9 mouse cellular contexts compared by ENCODE assay signal in genomic region chr10:12996736-12997477, GRCm38 (mm10). TPM values are rescaled to one million over a fixed set of nuclear protein-coding genes. Genes with fewer than 3 reads are reported as not detected.
A peak's percentile ranks its signal among the peaks of the same experiment; 100 is the strongest.
DNase-seq lines count a peak whose midpoint lies in the region; ATAC-seq and TF ChIP-seq lines count a peak whose summit lies in the region.
"Had no signal": no experiment of that assay in that cellular context is flagged by ENCODE, and none has a peak within 500 bp of the region (broad histone marks: within the 10 kb centered on the region; RNA-seq: fewer than 3 reads in every experiment).

No protein-coding gene starts in this region.

- peaks cover 44% of the 10 kb centered on the region for H3K4me1 ChIP-seq in G1E (ENCODE audit: insufficient read depth, low read depth, low read length)
- no peaks in the 10 kb centered on the region for H3K4me1 ChIP-seq in hindbrain, embryonic 10.5 days (replicated peaks)
- H3K4me1 ChIP-seq in lung, postnatal 0 days (ENCODE audit: insufficient read depth, low read depth, low read length): no peaks in the 10 kb centered on the region
- H3K4me1 ChIP-seq: limb, embryonic 15.5 days had no signal

- peak; percentile 49 for DNase-seq in G1E (ENCODE audit: low spot score)
- peak; percentile 82 for DNase-seq in cerebellum, adult 8-10 months
- DNase-seq in forelimb bud, embryonic 11.5 days (ENCODE audit: low read depth, low spot score): peak; percentile 85
- peak; percentile 74 for DNase-seq in hindbrain, embryonic 10.5 days (ENCODE audit: low spot score)
- DNase-seq in layer of hippocampus, adult 9-10 months (ENCODE audit: low spot score): peak; percentile 80
- peak; percentile 94 for DNase-seq in lung, postnatal 0 days (ENCODE audit: low spot score)
- peak; percentile 84 for DNase-seq in ovary, postnatal 14 days (ENCODE audit: low spot score)
- DNase-seq in thymus, postnatal 10 days (ENCODE audit: low spot score in 2 of 2): peak; percentile 58 to 91

- ATAC-seq in G1E (ENCODE audit: extremely low read depth, insufficient number of reproducible peaks, low FRiP score, poor library complexity, severe bottlenecking): peak; percentile 32; the same call in 1 of the 2 replicates
- ATAC-seq in lung, postnatal 0 days: peak; percentile 93

- H3K27ac ChIP-seq in hindbrain, embryonic 10.5 days: no peak overlapping the region
- H3K27ac ChIP-seq in lung, postnatal 0 days (ENCODE audit: low read length): peak overlapping the region; percentile 51; the same call in 1 of the 2 replicates
- H3K27ac ChIP-seq: limb, embryonic 15.5 days had no signal

- no peak for TF ChIP-seq CTCF in G1E (IDR thresholded peaks at IDR 0.05; ENCODE audit: low read depth, low read length)
- TF ChIP-seq CTCF in lung, postnatal 0 days (IDR thresholded peaks at IDR 0.05): peak; percentile 87

- no peaks in the 10 kb centered on the region for H3K27me3 ChIP-seq in G1E (ENCODE audit: insufficient read depth, low read length)
- no peaks in the 10 kb centered on the region for H3K27me3 ChIP-seq in hindbrain, embryonic 10.5 days (ENCODE audit: insufficient read depth, poor library complexity, severe bottlenecking)
- H3K27me3 ChIP-seq in lung, postnatal 0 days (replicated peaks; ENCODE audit: insufficient read depth, low read length): no peaks in the 10 kb centered on the region
- H3K27me3 ChIP-seq: limb, embryonic 15.5 days had no signal

- H3K4me2 ChIP-seq in lung, postnatal 0 days (replicated peaks; ENCODE audit: low read depth, low read length): 0 out of 2 replicates have a peak overlapping the region, but pooled peaks have one; percentile 3
- H3K4me2 ChIP-seq: limb, embryonic 15.5 days had no signal

- no peak overlapping the region for H3K4me3 ChIP-seq in G1E (ENCODE audit: low read depth, low read length)
- no peak overlapping the region for H3K4me3 ChIP-seq in hindbrain, embryonic 10.5 days
- H3K4me3 ChIP-seq in lung, postnatal 0 days (ENCODE audit: low read depth, low read length): peak overlapping the region; percentile 8; the same call in 1 of the 2 replicates
- H3K4me3 ChIP-seq: limb, embryonic 15.5 days had no signal

- TF ChIP-seq EP300 in lung, postnatal 0 days (IDR thresholded peaks at IDR 0.05): peak; percentile 77

- H3K9ac ChIP-seq in lung, postnatal 0 days (replicated peaks; ENCODE audit: low read depth): no peak overlapping the region
- H3K9ac ChIP-seq: limb, embryonic 15.5 days had no signal

- peaks cover 20% of the 10 kb centered on the region for H3K36me3 ChIP-seq in G1E (replicated peaks)
- no peaks in the 10 kb centered on the region for H3K36me3 ChIP-seq in hindbrain, embryonic 10.5 days
- no peaks in the 10 kb centered on the region for H3K36me3 ChIP-seq in lung, postnatal 0 days (ENCODE audit: insufficient read depth, low read length)
- H3K36me3 ChIP-seq: limb, embryonic 15.5 days had no signal

- WGBS in hindbrain, embryonic 10.5 days: 50% methylated on average over 17 of the region's 17 CpGs
- 32% methylated on average over 17 of the region's 17 CpGs for WGBS in lung, postnatal 0 days

- no peaks in the 10 kb centered on the region for H3K9me3 ChIP-seq in G1E (replicated peaks)
- H3K9me3 ChIP-seq in hindbrain, embryonic 10.5 days: no peaks in the 10 kb centered on the region
- H3K9me3 ChIP-seq in lung, postnatal 0 days (ENCODE audit: low read length): no peaks in the 10 kb centered on the region
- H3K9me3 ChIP-seq: limb, embryonic 15.5 days had no signal

RNA-seq across cellular contexts. Expression of gene Sf3b5, which starts 8.2 kb away (rescaled TPM):
- total RNA-seq in G1E (2014; fragmentation: Nextera tagmentation) (11.0 and 14.5 TPM in 2 replicates), G1E (2017) (18.4 and 24.3 TPM in 2 replicates)
- 98.6 and 112 TPM in 2 replicates for polyA plus RNA-seq in G1E (2012)
- 44.0 and 47.3 TPM in 2 replicates for polyA plus RNA-seq in hindbrain, embryonic 10.5 days (2016; fragmentation: Nextera tagmentation; extraction: Ambion mirVana)
- polyA plus RNA-seq in lung, postnatal 0 days (2015; fragmentation: Nextera tagmentation; extraction: Ambion mirVana): 27.1 TPM in 2 replicates

RNA-seq across cellular contexts. Expression of gene Stx11, which starts 32.8 kb away (rescaled TPM):
- total RNA-seq in G1E (2014; fragmentation: Nextera tagmentation) (34.3 and 40.0 TPM in 2 replicates), G1E (2017) (25.4 and 28.4 TPM in 2 replicates)
- polyA plus RNA-seq in G1E (2012): 13.3 and 13.8 TPM in 2 replicates
- 1.6 and 2.3 TPM in 2 replicates for polyA plus RNA-seq in hindbrain, embryonic 10.5 days (2016; fragmentation: Nextera tagmentation; extraction: Ambion mirVana)
- polyA plus RNA-seq in lung, postnatal 0 days (2015; fragmentation: Nextera tagmentation; extraction: Ambion mirVana): 8.9 and 12.0 TPM in 2 replicates
